Mouse (Mus musculus) embryo, embryonic 11 days (tissue): ENCODE data around the gene Siva1.
A peak's percentile ranks its signal among the peaks of the same experiment; 100 is the strongest.

ENCODE experiments used
- DNase-seq: peaks from one replicate; pipeline ENCODE4 v3.0.0-alpha.2; 2015

Siva1 gene

GRCm38 (mm10) chr12:112660576-112661326 is 16.3 kb downstream of the Siva1 start:
- peak; percentile 78 for DNase-seq

GRCm38 (mm10) chr12:112661327-112661605 is 16.8 kb downstream of the Siva1 start:
- no peak for DNase-seq

DNA sequence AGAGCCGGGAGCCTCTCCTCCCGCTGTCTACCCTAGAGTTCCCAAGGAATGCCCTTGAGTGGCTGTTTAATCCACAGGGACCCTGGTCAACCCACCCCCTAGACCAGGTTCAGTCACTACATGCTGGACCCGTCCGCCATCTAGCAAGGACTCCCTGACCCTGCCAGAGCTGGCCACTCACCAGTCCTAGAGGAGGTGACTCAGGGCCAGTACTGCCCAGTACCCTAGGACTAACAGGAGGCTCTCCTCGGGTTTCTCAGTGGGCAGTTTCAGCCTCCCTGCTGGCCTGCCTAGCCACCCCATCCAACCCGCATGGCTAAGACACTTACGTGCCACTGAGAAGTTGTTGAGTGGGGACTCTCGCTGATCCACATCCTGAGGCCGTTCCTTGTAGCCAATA is 17.4 kb downstream of the Siva1 start:
- DNase-seq, result no peak

DNA sequence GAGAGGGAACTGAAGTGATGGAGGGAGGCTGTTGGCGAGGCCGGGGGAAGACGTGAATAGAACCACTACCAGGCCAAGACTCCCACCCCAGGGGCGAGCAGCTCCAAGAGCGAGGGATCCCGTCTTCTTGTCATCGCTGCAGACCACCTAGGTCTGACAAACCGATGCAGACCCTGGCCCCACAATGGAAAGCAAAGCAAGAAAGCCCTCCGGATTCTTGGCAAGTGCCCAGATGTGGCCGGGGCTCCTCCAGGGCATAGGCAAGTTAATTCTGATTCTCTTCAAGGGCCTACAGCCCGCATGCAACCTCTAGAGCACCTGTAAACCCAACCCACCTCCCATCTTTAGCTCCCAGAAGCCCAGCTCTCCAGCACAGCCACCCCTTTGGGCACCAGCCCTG is 18.8 kb downstream of the Siva1 start:
- no peak for DNase-seq

GRCm38 (mm10) chr12:112663716-112664115 is 19.2 kb downstream of the Siva1 start:
- no peak for DNase-seq

DNA sequence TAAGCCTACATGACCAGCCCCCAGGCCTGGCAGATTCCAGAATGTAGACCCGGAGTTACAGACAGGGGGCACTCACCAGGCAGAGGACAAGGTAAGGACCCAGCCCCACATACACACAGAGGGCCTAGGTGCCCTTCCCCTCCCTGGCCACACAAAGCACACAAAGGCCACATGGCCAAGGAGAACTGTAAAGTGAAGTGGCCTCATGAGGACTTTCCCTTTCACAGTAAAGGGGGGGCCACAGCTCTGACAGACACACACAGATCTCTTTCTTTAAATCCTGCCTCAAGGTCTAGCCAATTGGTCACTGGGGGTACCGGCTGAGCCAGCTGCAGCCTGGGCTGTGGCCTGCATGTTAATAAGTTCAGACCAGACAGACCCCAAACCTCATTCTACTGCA is 19.6 kb downstream of the Siva1 start:
- DNase-seq, result peak; percentile 45

DNA sequence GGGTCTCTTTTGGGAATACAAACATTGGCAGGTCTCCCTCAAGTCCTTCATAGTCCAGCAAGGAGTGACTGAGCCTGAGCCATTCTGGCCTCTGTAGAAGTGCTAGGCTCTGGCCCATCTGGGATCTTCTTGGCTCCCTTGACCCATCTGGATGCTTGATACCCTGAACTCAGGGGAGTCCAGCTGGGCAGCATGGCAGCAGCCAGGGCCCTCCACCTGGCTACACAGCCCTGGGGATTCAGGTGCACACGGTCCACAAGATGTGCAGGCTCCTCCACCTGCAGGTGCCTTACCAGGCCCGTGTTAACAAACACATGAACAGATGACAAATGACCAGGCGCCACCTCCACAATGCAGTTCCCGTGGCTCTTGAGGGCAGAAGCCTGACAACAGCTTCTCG is 20.2 kb downstream of the Siva1 start:
- no peak for DNase-seq

- DNase-seq, result peak; percentile 34
Observed at GRCm38 (mm10) chr12:112665445-112665844, 21.0 kb downstream of the Siva1 start.

DNA sequence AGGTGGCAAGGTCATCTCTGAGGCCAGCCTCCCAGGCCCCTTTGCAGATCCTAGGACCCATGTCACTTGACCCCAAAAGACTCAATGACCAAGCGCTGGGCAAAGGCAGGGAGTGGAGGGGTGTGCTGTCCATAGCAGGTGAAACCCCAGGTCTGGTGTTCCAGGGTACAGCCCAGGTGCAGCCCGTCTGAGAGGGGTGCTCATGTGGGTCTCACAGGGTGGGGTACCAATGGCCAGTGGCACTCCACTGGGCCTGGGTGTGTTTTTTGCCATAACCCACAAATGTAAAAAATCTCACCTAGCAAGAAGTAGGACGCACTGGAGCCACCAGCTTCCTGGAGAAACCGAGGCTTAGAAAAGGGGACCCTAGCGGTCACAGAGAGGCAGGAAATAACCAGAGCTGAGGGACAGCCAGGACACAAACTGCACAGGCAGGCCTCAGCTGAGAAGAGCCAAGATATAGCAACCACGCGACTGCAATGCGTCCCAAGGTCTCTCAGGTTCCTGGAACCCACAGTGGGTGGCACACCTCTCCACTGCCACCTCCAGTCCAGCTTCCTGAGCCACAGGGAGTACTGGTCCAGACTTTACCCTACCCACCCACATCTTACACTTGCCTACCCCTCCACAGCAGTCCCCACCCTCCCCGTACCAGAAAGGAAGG is 21.5 kb downstream of the Siva1 start:
- DNase-seq, result no peak

DNA sequence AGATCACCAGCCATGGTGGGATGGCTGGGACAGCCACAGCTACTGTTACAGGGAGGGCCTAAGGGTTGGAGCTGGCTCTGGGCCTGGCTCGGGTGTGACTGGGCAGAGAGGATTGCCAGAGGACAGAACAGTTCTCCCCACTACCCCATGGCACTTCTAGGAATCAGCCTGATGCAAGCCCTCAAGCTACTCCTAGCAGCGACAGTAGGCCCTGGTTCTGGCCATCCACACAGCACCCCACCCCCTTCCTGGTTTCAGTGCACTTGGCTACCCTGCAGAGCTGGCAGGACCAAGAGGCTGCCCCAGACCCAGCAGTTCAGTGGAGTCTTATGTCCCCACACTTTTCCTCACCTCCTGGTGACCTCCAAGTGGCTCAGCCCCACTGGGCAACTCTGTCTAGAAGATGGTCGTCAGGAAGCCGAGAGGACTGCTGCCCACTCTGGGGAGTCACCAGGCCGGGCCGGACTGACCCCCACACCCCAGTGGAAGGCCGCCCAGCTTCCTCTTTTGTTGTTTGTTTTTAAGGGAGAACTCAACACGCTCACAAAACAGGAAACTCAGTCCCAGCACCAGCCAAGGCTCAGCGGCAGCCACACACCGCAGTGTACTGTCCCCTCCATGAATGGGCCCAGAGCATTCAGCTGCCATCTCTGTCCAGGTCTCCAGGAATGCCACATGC is 23.3 kb downstream of the Siva1 start:
- DNase-seq, result no peak

DNA sequence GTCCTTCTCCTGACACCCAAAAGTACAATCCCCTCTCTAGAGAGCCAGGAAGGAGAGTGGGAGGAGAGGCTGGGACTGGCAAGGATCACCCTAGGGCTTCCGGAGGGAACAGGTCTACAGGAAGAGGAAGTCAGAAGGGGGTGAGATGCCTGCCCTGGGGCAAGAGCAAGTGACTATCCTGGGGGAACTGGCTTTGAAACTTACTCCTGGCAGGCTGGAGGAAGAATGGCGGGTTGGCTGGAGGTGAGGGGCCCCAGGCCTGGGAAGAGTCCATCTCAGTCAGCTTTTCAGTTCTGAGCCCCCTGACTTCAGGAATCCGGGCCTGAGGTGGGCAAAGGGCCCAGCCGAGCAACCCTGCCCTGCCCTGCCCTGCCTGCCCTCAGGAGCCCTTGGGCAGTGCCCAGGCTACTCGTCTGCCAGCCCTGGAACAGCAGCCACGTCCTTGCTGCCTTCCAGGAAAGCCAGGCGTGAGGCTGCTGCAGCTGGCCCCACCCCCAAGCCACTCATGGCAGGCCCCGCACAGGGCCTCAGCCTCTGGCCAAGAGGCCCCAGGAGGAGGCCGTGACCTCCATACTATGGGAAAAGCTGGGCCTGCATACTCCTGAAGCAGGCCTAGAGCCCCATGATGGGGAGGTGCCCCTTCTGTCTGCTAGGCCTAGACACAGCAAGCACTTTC is 26.4 kb downstream of the Siva1 start:
- peak; percentile 39 for DNase-seq

DNA sequence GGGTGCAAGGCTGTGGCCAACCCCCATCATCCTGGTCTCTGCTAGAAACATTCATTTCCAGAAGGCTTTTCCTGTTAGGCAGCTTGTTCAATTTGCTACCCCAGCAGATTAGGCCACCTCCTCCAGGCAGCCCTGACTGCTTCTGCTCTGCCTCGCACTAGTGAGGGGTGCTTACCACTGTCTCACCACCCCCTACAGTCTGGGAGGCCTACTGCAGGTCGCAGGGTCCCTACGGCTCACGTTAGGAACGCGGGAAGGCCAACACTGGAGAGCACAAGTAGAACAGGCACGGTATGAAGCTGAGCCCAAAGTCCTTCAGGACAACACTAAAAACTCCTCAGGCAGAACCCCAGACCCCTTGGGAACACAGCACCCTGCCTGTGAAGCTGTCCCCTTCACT is 27.4 kb downstream of the Siva1 start:
- peak; percentile 32 for DNase-seq

DNA sequence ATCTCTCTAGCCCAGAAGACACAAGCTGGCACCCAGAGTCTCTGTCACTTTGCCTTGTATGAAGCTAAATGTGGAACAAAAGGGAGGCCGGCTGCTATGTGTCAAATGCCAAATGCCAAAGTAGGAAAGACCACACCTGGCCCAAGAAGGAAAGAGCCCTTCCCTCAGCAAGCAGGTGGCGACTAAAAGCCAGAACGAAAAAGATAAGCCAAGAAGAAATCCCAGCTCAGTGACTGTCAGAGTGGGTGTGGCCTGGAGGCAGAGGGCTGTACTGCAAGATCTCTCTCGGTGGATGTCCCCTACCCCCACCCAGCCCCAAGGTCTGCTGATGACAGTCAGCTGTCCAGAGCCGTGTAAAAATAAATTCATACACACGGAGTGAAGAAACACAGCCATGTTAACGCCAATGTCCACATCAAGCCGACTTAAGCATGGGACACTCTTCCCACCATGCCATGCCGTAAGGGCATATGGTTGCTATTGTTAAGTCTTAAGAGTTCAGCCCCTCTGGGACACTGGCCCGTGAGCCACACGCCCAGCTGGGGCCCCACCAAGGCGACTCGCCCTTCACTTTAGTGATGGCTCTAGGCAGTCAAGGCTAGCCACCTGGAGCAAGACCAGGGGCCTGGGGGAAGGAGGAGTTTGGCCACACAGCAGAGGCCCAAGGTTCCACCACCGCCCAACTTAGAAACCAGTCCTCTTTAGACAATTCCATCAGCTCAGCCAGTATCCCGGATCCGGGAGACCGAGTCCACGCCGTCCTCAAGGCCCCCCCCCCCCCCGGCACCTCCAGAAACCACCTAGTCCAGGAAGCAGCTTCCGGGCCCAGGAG is 28.5 kb downstream of the Siva1 start:
- DNase-seq, result peak; percentile 64

DNA sequence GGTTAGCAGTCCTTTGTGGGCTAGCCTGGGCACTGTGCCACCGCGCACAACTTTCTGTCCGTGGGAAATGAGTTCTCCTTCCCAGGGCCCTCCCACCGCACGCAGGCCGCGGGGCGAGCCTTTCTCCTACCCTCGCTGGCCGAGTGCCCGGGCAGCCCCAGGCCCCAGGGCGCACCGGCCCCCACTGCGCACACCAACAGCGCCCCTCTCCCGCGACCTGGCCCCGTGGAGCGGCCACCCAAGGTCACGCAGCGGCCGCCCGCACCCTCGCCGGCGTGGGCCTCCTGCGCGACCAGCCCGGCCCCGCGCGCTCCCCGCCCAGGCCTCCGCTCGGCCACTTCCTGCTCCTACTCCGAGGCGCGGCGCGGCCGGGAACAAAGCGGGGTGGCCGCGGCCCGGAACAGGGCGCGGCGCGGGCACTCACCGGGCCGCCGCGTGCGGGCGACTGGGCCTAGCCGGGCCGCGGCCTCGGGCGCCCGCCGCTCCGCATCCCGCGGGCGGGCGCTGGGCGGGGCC is 29.2 kb downstream of the Siva1 start:
- peak; percentile 68 for DNase-seq

DNA sequence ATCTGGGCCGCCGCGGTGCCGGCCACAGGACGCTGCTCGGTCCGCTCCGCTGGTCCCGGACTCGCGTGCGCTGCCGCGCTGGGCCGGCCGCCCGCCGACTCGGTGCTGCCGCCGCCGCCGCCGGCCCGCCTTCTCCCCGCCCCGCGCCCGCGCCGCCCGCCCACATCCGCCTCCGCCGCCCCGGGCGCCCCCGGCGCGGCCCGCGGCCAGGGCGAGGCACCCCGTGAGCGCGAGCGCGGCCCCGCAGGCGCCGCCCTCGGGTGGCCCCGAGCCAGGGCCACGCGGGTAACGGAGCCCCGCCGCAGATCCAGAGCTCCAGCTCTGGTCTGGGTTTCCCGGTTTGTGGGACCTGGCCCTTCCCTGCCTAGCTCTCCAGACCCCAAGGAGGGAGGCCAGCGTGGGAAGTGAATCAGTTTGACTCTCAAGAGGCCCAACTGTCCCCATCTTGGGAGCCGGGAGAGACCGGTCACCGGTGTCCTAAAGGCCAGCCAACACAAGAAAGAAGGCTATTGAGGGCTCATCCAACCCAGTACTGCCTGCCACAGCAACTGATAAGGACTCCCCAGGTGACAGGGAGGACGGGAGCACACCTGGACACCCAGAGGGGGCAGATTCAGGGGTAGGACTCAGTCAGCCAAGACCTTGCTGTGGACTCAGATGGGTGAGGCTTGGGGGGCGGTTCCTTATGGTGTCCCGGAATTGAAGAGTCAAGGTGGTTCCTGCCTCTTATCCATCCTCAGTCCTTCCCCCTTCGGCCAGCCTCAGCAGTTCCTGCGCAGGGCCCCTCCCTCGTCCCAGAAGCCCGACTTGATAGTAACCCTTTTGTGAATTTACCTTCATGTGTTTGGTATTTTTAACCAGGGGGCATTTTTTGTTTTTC is 29.9 kb downstream of the Siva1 start, which contains the start of gene Akt1:
TSS of gene Akt1 (minus strand) at position 753 of the 880 bp plus-strand sequence.
- peak; percentile 72 for DNase-seq

- peak; percentile 93 for DNase-seq
Observed at GRCm38 (mm10) chr12:112675245-112676035, 31.0 kb downstream of the Siva1 start.

GRCm38 (mm10) chr12:112677076-112677475 is 32.6 kb downstream of the Siva1 start:
- DNase-seq, result no peak

DNA sequence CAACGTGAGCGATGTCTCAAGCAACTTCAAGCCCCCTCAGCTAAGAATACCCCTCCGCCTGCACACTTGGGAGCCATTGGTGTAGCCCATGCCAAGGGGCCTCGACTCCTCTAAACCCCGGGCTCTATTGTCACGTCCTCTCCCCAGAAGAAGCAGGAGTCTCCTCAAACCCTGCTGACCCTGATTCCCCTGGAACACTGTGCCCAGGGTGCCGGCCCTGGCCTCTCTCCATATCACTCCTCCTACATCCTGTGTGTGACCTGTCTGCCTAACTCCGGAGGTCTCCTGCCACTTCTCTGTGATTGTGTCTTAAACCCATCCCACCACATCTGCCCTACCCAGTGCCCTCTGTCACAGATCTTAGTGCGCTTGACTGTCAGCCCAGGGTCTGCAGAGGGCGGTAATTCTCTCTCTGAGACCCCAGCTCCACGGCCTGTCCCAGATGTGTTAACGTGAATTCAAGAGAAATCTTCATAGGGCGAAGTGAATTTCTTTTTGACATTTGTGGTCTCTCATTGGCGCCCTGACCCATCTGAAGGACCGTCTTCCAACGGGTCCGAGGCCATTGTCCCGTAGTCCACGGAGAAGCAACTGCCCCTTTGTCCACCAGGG is 33.6 kb downstream of the Siva1 start:
- no peak for DNase-seq

DNA sequence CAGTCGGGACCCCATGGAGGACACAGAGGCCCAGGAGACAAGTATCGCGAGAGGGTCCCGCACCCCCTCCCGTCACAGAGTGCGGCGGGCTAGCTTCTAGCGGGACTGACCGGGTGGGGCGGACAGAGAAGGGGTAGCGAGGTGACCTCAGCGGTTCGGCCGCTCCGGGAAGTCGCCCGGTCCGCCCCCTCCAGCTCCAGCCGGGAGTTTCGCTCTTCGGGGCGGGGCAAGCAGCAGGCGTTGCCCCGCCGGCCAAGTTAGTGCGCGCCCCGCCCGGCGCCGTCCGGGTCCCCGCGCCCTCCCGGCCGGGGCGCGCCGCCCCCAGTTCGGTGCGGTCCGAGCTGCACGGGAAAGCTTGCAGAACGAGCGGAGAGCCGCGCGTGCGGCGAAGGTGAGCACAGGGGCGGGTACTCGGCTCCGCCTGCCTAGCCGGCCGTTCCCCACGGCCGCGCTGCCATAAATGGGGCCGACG is 34.1 kb downstream of the Siva1 start, which contains the start of gene Zbtb42:
TSS of gene Zbtb42 (plus strand) at position 274 of the 472 bp plus-strand sequence.
- DNase-seq, result peak; percentile 87
